Mouse (Mus musculus): Measurements from ENCODE around the gene Tecta. TPM values are rescaled to one million over a fixed set of nuclear protein-coding genes. Genes with fewer than 3 reads are reported as not detected.

The Tecta gene
- polyA plus RNA-seq, 1 experiment from 2014 or later: 0.76 TPM

- H3K27ac ChIP-seq: no peak overlapping the region
- 95% methylated on average over 3 of the region's 3 CpGs for WGBS
- H3K4me1 ChIP-seq: no peaks in the 10 kb centered on the region
- H3K27me3 ChIP-seq (replicated peaks): no peaks in the 10 kb centered on the region
- no peaks in the 10 kb centered on the region for H3K9me3 ChIP-seq
- H3K36me3 ChIP-seq: no peaks in the 10 kb centered on the region
- no peak overlapping the region for H3K9ac ChIP-seq
- H3K4me3 ChIP-seq: no peak overlapping the region
- no peak for ATAC-seq (ENCODE audit: low FRiP score, low read depth)
- no peak overlapping the region for H3K4me2 ChIP-seq (replicated peaks)
These were observed 64.8 kb downstream of the Tecta start for GRCm38 (mm10) chr9:42334885-42335284.

DNA sequence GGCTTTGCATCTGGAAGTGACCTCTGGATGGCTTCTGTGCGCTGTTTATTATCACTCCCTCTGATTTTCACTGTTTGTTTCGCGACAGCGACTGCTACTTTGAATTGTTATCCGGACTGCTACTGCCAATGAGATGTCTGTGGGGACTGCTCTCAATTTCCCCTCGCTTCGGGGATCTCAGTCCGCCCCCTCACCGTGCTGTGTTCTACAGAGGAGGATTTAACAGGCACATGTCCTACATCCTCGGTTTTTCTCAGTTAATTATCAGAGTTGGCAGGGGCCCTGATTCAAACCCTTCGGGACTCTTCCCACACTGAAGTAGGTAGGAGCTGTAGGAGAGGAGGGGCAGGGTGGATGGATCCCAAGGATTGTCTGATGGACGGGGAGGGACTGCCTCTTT lies 67.0 kb downstream of the Tecta start:
- no peak overlapping the region for H3K4me3 ChIP-seq
- H3K9ac ChIP-seq: no peak overlapping the region
- no peak for ATAC-seq (ENCODE audit: low FRiP score, low read depth)
- 84% methylated on average over 12 of the region's 12 CpGs for WGBS
- no peaks in the 10 kb centered on the region for H3K36me3 ChIP-seq
- no peaks in the 10 kb centered on the region for H3K27me3 ChIP-seq (replicated peaks)
- no peak overlapping the region for H3K27ac ChIP-seq
- H3K9me3 ChIP-seq: no peaks in the 10 kb centered on the region
- no peak overlapping the region for H3K4me2 ChIP-seq (replicated peaks)
- no peaks in the 10 kb centered on the region for H3K4me1 ChIP-seq

DNA sequence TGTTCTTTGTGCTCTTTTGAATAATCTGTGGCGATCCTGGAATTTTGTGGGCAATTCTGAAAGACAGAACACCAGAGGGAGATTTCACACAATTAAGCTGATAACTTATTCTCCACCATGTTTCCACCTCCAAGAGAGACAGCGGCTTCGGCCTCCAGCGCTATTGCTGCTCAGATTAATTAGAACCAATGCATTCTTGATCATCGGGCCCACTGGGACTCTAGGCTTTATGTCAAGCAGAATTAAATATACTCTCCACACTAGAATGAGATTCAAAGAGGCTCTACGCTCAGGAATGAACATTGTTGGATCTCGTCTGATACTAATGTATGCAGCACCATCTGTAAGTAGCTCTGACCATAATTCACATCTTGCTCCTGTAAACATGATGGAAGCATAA lies 68.4 kb downstream of the Tecta start:
- Histone ChIP-seq H3K27me3 (replicated peaks) (no peaks in the 10 kb centered on the region), H3K4me3 (no peak overlapping the region), H3K4me1 (no peaks in the 10 kb centered on the region), H3K4me2 (replicated peaks) (no peak overlapping the region), H3K9ac (no peak overlapping the region), H3K27ac (no peak overlapping the region), H3K9me3 (no peaks in the 10 kb centered on the region), H3K36me3 (no peaks in the 10 kb centered on the region)
- no peak for ATAC-seq (ENCODE audit: low FRiP score, low read depth)
- WGBS: 79% methylated on average over 7 of the region's 7 CpGs

GRCm38 (mm10) chr9:42329753-42330152 lies 70.0 kb downstream of the Tecta start:
- H3K9ac ChIP-seq: no peak overlapping the region
- H3K9me3 ChIP-seq: no peaks in the 10 kb centered on the region
- WGBS: 80% methylated on average over 9 of the region's 9 CpGs
- no peaks in the 10 kb centered on the region for H3K4me1 ChIP-seq
- no peaks in the 10 kb centered on the region for H3K27me3 ChIP-seq (replicated peaks)
- no peak overlapping the region for H3K27ac ChIP-seq
- no peaks in the 10 kb centered on the region for H3K36me3 ChIP-seq
- H3K4me2 ChIP-seq (replicated peaks): no peak overlapping the region
- ATAC-seq (ENCODE audit: low FRiP score, low read depth): no peak
- H3K4me3 ChIP-seq: no peak overlapping the region

- H3K27me3 ChIP-seq (replicated peaks): no peaks in the 10 kb centered on the region
- ATAC-seq (ENCODE audit: low FRiP score, low read depth): peak; percentile 72; the same call in 1 of the 2 replicates
- WGBS: 33% methylated on average over 11 of the region's 11 CpGs
- no peaks in the 10 kb centered on the region for H3K9me3 ChIP-seq
- no peaks in the 10 kb centered on the region for H3K36me3 ChIP-seq
- H3K9ac ChIP-seq: no peak overlapping the region
- H3K4me1 ChIP-seq: no peaks in the 10 kb centered on the region
- H3K27ac ChIP-seq: no peak overlapping the region
- no peak overlapping the region for H3K4me2 ChIP-seq (replicated peaks)
- no peak overlapping the region for H3K4me3 ChIP-seq
These were observed 72.9 kb downstream of the Tecta start for GRCm38 (mm10) chr9:42326688-42327440.

- no peak overlapping the region for H3K4me3 ChIP-seq
- H3K27ac ChIP-seq: no peak overlapping the region
- no peak for ATAC-seq (ENCODE audit: low FRiP score, low read depth)
- H3K4me2 ChIP-seq (replicated peaks): peak overlapping the region; percentile 25
- 57% methylated on average over 29 of the region's 29 CpGs for WGBS
- no peaks in the 10 kb centered on the region for H3K4me1 ChIP-seq
- no peak overlapping the region for H3K9ac ChIP-seq
- H3K9me3 ChIP-seq: 0 out of 2 replicates have a peak, but pooled peaks cover 6% of the 10 kb centered on the region
- H3K36me3 ChIP-seq: no peaks in the 10 kb centered on the region
- H3K27me3 ChIP-seq (replicated peaks): no peaks in the 10 kb centered on the region
These were observed 74.9 kb downstream of the Tecta start for GRCm38 (mm10) chr9:42324640-42325394.

DNA sequence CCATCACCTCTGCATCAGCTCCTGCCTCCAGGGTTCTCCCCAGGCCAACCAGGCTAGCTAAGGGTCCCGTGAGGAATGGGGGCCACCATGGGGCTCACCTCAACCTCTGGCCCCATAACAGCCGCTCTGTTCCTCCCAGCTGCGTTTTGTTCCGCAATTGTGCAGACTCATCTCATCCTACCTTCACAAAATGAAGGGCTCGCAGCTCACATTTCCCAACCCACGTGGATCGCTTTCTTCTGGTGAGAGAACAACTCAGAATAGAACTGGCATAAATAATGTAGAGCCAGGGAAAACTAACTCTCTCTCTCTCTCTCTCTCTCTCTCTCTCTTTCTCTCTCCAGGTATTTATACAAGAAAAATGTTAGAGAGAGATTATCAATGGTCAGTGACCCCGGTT lies 76.5 kb downstream of the Tecta start:
- Histone ChIP-seq H3K36me3 (no peaks in the 10 kb centered on the region), H3K27me3 (replicated peaks) (no peaks in the 10 kb centered on the region), H3K4me1 (no peaks in the 10 kb centered on the region), H3K9me3 (0 out of 2 replicates have a peak, but pooled peaks cover 6% of the 10 kb centered on the region), H3K4me2 (replicated peaks) (no peak overlapping the region), H3K9ac (no peak overlapping the region), H3K27ac (no peak overlapping the region), H3K4me3 (no peak overlapping the region)
- WGBS: 90% methylated on average over 8 of the region's 8 CpGs
- no peak for ATAC-seq (ENCODE audit: low FRiP score, low read depth)

GRCm38 (mm10) chr9:42321442-42321841 lies 78.3 kb downstream of the Tecta start:
- Histone ChIP-seq H3K27me3 (replicated peaks) (no peaks in the 10 kb centered on the region), H3K9me3 (0 out of 2 replicates have a peak, but pooled peaks cover 6% of the 10 kb centered on the region), H3K4me3 (no peak overlapping the region), H3K4me1 (no peaks in the 10 kb centered on the region), H3K9ac (no peak overlapping the region), H3K27ac (no peak overlapping the region), H3K4me2 (replicated peaks) (no peak overlapping the region), H3K36me3 (no peaks in the 10 kb centered on the region)
- WGBS: 85% methylated on average over 2 of the region's 2 CpGs
- ATAC-seq (ENCODE audit: low FRiP score, low read depth): no peak

DNA sequence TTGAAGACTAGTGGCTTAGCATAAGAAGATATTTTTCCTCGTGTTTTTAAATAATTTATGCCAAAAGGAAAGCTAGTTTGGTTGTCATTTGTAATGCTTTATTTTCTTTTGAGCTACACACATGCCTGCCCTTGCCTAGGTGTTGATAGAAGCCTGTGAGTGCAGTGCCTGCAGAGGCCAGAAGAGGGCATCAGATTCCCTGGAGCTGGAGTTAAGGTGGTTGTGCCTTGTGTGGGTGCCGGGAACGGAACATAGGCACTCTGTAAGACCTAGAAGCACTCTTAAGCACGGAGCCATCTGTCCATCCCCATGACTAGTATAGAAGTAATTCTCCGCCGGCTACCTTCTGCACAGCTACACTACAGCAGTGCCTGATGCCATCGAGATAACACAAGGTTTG lies 79.1 kb downstream of the Tecta start:
- Histone ChIP-seq H3K27ac (no peak overlapping the region), H3K4me2 (replicated peaks) (no peak overlapping the region), H3K4me1 (no peaks in the 10 kb centered on the region), H3K27me3 (replicated peaks) (no peaks in the 10 kb centered on the region), H3K9me3 (0 out of 2 replicates have a peak, but pooled peaks cover 6% of the 10 kb centered on the region), H3K4me3 (no peak overlapping the region), H3K9ac (no peak overlapping the region), H3K36me3 (no peaks in the 10 kb centered on the region)
- no peak for ATAC-seq (ENCODE audit: low FRiP score, low read depth)
- WGBS: 94% methylated on average over 7 of the region's 7 CpGs

GRCm38 (mm10) chr9:42318455-42318987 lies 81.2 kb downstream of the Tecta start:
- H3K4me3 ChIP-seq: no peak overlapping the region
- no peaks in the 10 kb centered on the region for H3K36me3 ChIP-seq
- no peak overlapping the region for H3K27ac ChIP-seq
- WGBS: 90% methylated on average over 9 of the region's 9 CpGs
- no peaks in the 10 kb centered on the region for H3K27me3 ChIP-seq (replicated peaks)
- H3K9me3 ChIP-seq: 0 out of 2 replicates have a peak, but pooled peaks cover 6% of the 10 kb centered on the region
- H3K4me2 ChIP-seq (replicated peaks): no peak overlapping the region
- H3K9ac ChIP-seq: no peak overlapping the region
- no peak for ATAC-seq (ENCODE audit: low FRiP score, low read depth)
- H3K4me1 ChIP-seq: no peaks in the 10 kb centered on the region

DNA sequence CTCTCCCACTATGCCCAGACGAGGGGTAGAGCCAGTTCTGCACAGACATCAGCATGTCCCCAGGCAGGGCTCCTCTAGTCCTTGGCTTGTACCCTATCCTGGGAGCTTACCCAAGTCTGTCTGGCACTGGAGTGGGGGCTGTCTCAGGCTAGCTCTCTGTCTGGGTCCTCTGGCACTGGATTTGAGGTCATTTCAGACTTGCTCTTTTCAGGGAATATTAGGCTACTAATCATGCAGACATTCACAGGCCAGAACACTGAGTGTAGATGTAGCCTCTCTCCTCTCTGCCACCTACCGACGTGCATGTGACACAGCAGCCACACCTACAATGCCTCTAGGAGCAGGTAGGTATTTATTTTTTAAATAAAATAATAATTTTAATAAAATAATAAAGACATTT lies 82.4 kb downstream of the Tecta start:
- H3K27me3 ChIP-seq (replicated peaks): no peaks in the 10 kb centered on the region
- H3K9ac ChIP-seq: no peak overlapping the region
- H3K36me3 ChIP-seq: no peaks in the 10 kb centered on the region
- no peak overlapping the region for H3K4me3 ChIP-seq
- no peak overlapping the region for H3K4me2 ChIP-seq (replicated peaks)
- H3K4me1 ChIP-seq: no peaks in the 10 kb centered on the region
- 75% methylated on average over 3 of the region's 3 CpGs for WGBS
- H3K9me3 ChIP-seq: 0 out of 2 replicates have a peak, but pooled peaks cover 6% of the 10 kb centered on the region
- no peak overlapping the region for H3K27ac ChIP-seq
- no peak for ATAC-seq (ENCODE audit: low FRiP score, low read depth)

- Histone ChIP-seq H3K27ac (no peak overlapping the region), H3K9ac (no peak overlapping the region), H3K4me2 (replicated peaks) (no peak overlapping the region), H3K27me3 (replicated peaks) (no peaks in the 10 kb centered on the region), H3K4me1 (no peaks in the 10 kb centered on the region), H3K4me3 (no peak overlapping the region), H3K36me3 (no peaks in the 10 kb centered on the region), H3K9me3 (0 out of 2 replicates have a peak, but pooled peaks cover 4% of the 10 kb centered on the region)
- no peak for ATAC-seq (ENCODE audit: low FRiP score, low read depth)
- 81% methylated on average over 3 of the region's 3 CpGs for WGBS
These were observed 83.9 kb downstream of the Tecta start for GRCm38 (mm10) chr9:42315816-42316215.

All from neural tube, embryonic 12.5 days (tissue).